Mouse (Mus musculus) liver, adult 2 months (tissue): ENCODE results near the gene Stau1.

Source experiments
- CTCF ChIP-seq: fragments of 200-500 bp; IDR thresholded peaks from 2 replicates; pipeline ENCODE4 v1.5.1; 2011; ENCODE audit warnings: low read depth, low read length, control low read depth
- POLR2A ChIP-seq: fragments of 200-500 bp; IDR thresholded peaks from 2 replicates; pipeline ENCODE4 v1.6.1; 2011; ENCODE audit warnings: low read length, control low read depth; ENCODE audit not compliant: insufficient read depth; ENCODE audit errors: extremely low read depth

DNA sequence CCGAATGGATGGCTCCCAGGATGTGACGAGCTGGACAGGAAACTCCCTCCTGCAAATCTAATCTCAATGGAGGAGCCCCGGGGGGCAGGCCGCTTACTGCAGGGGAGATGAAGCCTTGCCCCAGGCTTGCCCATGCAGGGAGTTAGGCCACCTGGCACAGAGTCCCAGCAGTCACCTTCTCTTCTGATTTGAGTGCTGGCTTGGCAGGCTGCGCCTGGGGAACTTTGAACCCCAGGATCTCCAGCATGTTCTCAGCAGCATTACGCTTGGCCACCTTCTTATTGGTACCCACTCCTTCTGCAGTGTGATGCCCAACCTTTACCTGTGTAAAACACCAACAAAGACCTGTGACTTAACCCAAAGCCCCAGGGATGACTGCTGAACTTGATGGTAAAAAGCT lies 43.9 kb downstream of the Stau1 start:
- TF ChIP-seq POLR2A, result no peak
- no peak for TF ChIP-seq CTCF
